ENCODE assay signal across 3 mouse cellular contexts in the genomic region with DNA sequence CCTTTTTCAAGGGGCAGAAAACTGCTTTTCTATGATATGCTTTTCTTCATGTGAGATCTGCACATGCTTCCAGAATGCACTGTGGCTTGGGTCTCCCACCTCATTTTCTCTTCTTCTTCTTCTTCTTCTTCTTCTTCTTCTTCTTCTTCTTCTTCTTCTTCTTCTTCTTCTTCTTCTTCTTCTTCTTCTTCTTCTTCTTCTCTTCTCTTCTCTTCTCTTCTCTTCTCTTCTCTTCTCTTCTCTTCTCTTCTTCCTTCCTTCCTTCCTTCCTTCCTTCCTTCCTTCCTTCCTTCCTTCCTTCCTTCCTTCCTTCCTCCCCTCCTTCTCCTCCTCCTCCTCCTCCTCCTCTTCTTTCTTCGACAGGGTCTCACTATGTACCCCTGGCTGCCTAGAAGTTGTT. TPM values are rescaled to one million over a fixed set of nuclear protein-coding genes. Genes with fewer than 3 reads are reported as not detected.
"Had no signal": no experiment of that assay in that cellular context is flagged by ENCODE, and none has a peak within 500 bp of the region (broad histone marks: within the 10 kb centered on the region; RNA-seq: fewer than 3 reads in every experiment).

No protein-coding gene starts in this region.

RNA-seq across cellular contexts. Expression of a gene that starts 24.4 kb away (rescaled TPM):
- total RNA-seq: heart, postnatal 25 days; layer of hippocampus, postnatal 36 days had no signal
- polyA plus RNA-seq: heart, embryonic 12.5 days had no signal
